Mouse (Mus musculus) adrenal gland, postnatal 36 days (tissue): ENCODE results near the gene A630010A05Rik. TPM values are rescaled to one million over a fixed set of nuclear protein-coding genes. Genes with fewer than 3 reads are reported as not detected.
"Not testable (repeated sequence)": the region's sequence is repeated elsewhere in the genome, so short reads cannot be mapped to it uniquely, and the experiment has no call there.

ENCODE experiments used
- DNase-seq, 2 experiments: peaks; one replicate each; pipeline ENCODE4 v3.0.0; 2021; ENCODE audit warnings: mixed read lengths in 1 of 2
- long read RNA-seq, 2 experiments: library from polyadenylated mRNA; stranded (forward); transcript quantifications; one replicate each; pipeline ENCODE4 v2.0.0; 2021; ENCODE audit warnings: borderline sequencing depth in 2 of 2
- total RNA-seq, 2 experiments: library from RNA; stranded (reverse); gene quantifications; 2 replicates each; pipeline ENCODE4 v1.2.3; 2021

Gene A630010A05Rik
- total RNA-seq = not detected
- long read RNA-seq, experiment 1 = 0 reads
- long read RNA-seq, experiment 2 = 0 reads

GRCm38 (mm10) chr16:14562017-14562416 lies at the start of gene A630010A05Rik:
A630010A05Rik (plus strand) TSS chr16:14562317.
- no peak for DNase-seq

DNA sequence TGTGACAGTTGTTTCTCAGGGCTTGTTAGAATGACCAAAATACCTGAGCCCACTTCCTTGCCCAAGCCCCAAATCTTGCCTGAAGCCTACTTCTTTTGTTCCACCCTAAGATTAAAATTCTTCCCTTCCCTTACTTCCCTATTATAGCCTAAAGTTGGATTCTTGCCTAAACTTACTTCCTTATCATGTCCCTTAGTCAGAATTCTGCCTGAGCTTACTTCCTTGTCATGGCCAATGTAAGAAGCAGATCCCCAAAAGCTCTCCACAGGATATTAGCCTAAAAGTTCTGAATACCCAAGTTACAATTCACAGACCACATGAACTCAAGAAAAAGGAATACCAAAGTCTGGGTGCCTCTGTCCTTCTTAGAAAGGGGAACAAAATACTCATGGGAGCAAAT lies 26.4 kb upstream of the A630010A05Rik start:
- DNase-seq = no peak

- DNase-seq = not testable (repeated sequence)
Observed at GRCm38 (mm10) chr16:14557191-14557590, 4.9 kb upstream of the A630010A05Rik start.

Other genes starting within 250 kb of the A630010A05Rik start
- gene Fopnl, start 244.9 kb upstream of the A630010A05Rik start, total RNA-seq = 10 to 100 TPM; 51.8 to 63.2 TPM
- gene Abcc1, start 200.8 kb upstream of the A630010A05Rik start, total RNA-seq = 10 to 100 TPM; 20.1 to 20.7 TPM